Mouse (Mus musculus) embryonic stem cell, embryonic (primary cell): Measurements from ENCODE around the gene Rin1.

ENCODE experiments used
- CTCF ChIA-PET, 4 experiments: fragments of 300-600 bp in 2 of 4; fragments of 350-600 bp in 2 of 4; sonication (Branson Sonifier 250); formaldehyde crosslinking; loops; one replicate each; lab custom pipeline; 2022; ENCODE audit warnings: inconsistent platforms in 2 of 4; lab: Charles Lee
- POLR2A ChIA-PET, 4 experiments: fragments of 300-600 bp in 2 of 4; fragments of 350-600 bp in 2 of 4; sonication (Branson Sonifier 250); formaldehyde crosslinking; loops; one replicate each; lab custom pipeline; 2022; ENCODE audit warnings: antibody characterized with exemption in 4 of 4, inconsistent platforms in 1 of 4; lab: Charles Lee

Rin1 gene

GRCm38 (mm10) chr19:5052166-5052822 lies 2.0 kb downstream of the Rin1 start:
- ChIA-PET CTCF (interaction anchor here (0.5 to 11.3 kb wide), 27 partner anchors 9 to 1429 kb away, joined by 3 to 201 read pairs (median 8); partner anchors contain the start of genes AC124502.3 (in 2 of the 4), B4gat1 (in 2 of the 4), Cd248 (in 2 of the 4) and Brms1 (in 1 of the 4)), POLR2A (interaction anchor here (0.6 to 13.6 kb wide), 30 partner anchors 8 to 243 kb away, joined by 3 to 197 read pairs (median 4); partner anchors contain the start of genes Cd248 (in 4 of the 4), AC124502.3 (in 2 of the 4), B4gat1 (in 2 of the 4) and Slc29a2 (in 2 of the 4))

- CTCF ChIA-PET: interaction anchor here (0.5 to 11.3 kb wide), 31 partner anchors 9 to 435 kb away, joined by 3 to 201 read pairs (median 9); partner anchors contain the start of genes Cd248 (in 3 of the 4), AC124502.3 (in 2 of the 4), B4gat1 (in 2 of the 4) and Brms1 (in 1 of the 4)
- POLR2A ChIA-PET: interaction anchor here (0.6 to 13.6 kb wide), 25 partner anchors 7 to 156 kb away, joined by 3 to 197 read pairs (median 6); partner anchors contain the start of genes Cd248 (in 3 of the 4), Slc29a2 (in 3 of the 4), AC124502.3 (in 2 of the 4) and B4gat1 (in 2 of the 4)
Measured at GRCm38 (mm10) chr19:5052853-5053252, 2.6 kb downstream of the Rin1 start.

- POLR2A ChIA-PET: interaction anchor here (0.6 to 13.6 kb wide), 45 partner anchors 8 to 544 kb away, joined by 3 to 197 read pairs (median 4); partner anchors contain the start of genes Cd248 (in 3 of the 4), Slc29a2 (in 3 of the 4), Yif1a (in 3 of the 4) and AC124502.3 (in 2 of the 4)
- CTCF ChIA-PET: interaction anchor here (0.5 to 11.3 kb wide), 77 partner anchors 8 to 1031 kb away, joined by 3 to 201 read pairs (median 5); partner anchors contain the start of genes Cd248 (in 4 of the 4), Slc29a2 (in 3 of the 4), Yif1a (in 3 of the 4) and AC124502.3 (in 2 of the 4)
Measured at GRCm38 (mm10) chr19:5053909-5054308, 3.6 kb downstream of the Rin1 start.

- ChIA-PET POLR2A (interaction anchor here in 3 of 4 experiments (0.5 to 13.6 kb wide), 10 partner anchors 11 to 93 kb away, joined by 3 to 197 read pairs (median 4); partner anchors contain the start of genes AC124502.3 (in 1 of the 3), B4gat1 (in 1 of the 3), Brms1 (in 1 of the 3) and Cd248 (in 1 of the 3)), CTCF (interaction anchor here (0.5 to 11.3 kb wide), 33 partner anchors 11 to 400 kb away, joined by 3 to 201 read pairs (median 4); partner anchors contain the start of genes Cd248 (in 2 of the 4), Brms1 (in 1 of the 4), Slc29a2 (in 1 of the 4) and Yif1a (in 1 of the 4))
Measured at GRCm38 (mm10) chr19:5056251-5056650, 6.0 kb downstream of the Rin1 start.

GRCm38 (mm10) chr19:5057876-5058775 lies 7.8 kb downstream of the Rin1 start:
- POLR2A ChIA-PET: interaction anchor here (0.6 to 13.6 kb wide), 39 partner anchors 7 to 433 kb away, joined by 3 to 197 read pairs (median 4); partner anchors contain the start of genes AC124502.3 (in 3 of the 4), B4gat1 (in 3 of the 4), Rin1 (in 3 of the 4) and Slc29a2 (in 3 of the 4)
- CTCF ChIA-PET: interaction anchor here in 3 of 4 experiments (0.6 to 11.3 kb wide), 16 partner anchors 8 to 443 kb away, joined by 3 to 201 read pairs (median 6); partner anchors contain the start of genes Cd248 (in 2 of the 3), AC124502.3 (in 1 of the 3), B4gat1 (in 1 of the 3) and Lrfn4 (in 1 of the 3)

- ChIA-PET CTCF (interaction anchor here in 3 of 4 experiments (0.5 to 11.3 kb wide), 22 partner anchors 8 to 682 kb away, joined by 3 to 201 read pairs (median 6); partner anchors contain the start of genes Cd248 (in 2 of the 3), AC124502.3 (in 1 of the 3), B4gat1 (in 1 of the 3) and Lrfn4 (in 1 of the 3)), POLR2A (interaction anchor here (0.6 to 13.6 kb wide), 42 partner anchors 8 to 537 kb away, joined by 3 to 197 read pairs (median 4); partner anchors contain the start of genes AC124502.3 (in 3 of the 4), B4gat1 (in 3 of the 4), Cd248 (in 3 of the 4) and Rin1 (in 3 of the 4))
Measured at GRCm38 (mm10) chr19:5058801-5059771, 8.8 kb downstream of the Rin1 start.

- CTCF ChIA-PET: interaction anchor here in 3 of 4 experiments (0.6 to 3.0 kb wide), 9 partner anchors 8 to 105 kb away, joined by 3 to 13 read pairs (median 6); partner anchors contain the start of gene Rin1 (in 1 of the 3)
- POLR2A ChIA-PET: interaction anchor here (0.5 to 13.6 kb wide), 23 partner anchors 9 to 1211 kb away, joined by 3 to 197 read pairs (median 5); partner anchors contain the start of genes Rin1 (in 3 of the 4), AC124502.3 (in 1 of the 4), B4gat1 (in 1 of the 4) and Cd248 (in 1 of the 4)
Measured at GRCm38 (mm10) chr19:5060365-5061330, 10.4 kb downstream of the Rin1 start.

GRCm38 (mm10) chr19:5062041-5062440 lies 11.8 kb downstream of the Rin1 start:
- ChIA-PET POLR2A (interaction anchor here in 3 of 4 experiments (1.7 to 13.6 kb wide), 4 partner anchors 8 to 10 kb away, joined by 7 to 197 read pairs (median 55); partner anchors contain the start of genes Cd248 (in 1 of the 3) and Rin1 (in 1 of the 3)), CTCF (interaction anchor here in 3 of 4 experiments (0.5 to 3.0 kb wide), 5 partner anchors 8 to 455 kb away, joined by 3 to 13 read pairs (median 7); no protein-coding TSS in a partner anchor)

- CTCF ChIA-PET: interaction anchor here in 3 of 4 experiments (0.6 to 3.0 kb wide), 4 partner anchors 9 to 76 kb away, joined by 3 to 13 read pairs (median 5); no protein-coding TSS in a partner anchor
- POLR2A ChIA-PET: interaction anchor here in 3 of 4 experiments (0.6 to 13.6 kb wide), 5 partner anchors 7 to 273 kb away, joined by 4 to 197 read pairs (median 25); partner anchors contain the start of genes Cd248 (in 1 of the 3) and Rin1 (in 1 of the 3)
Measured at GRCm38 (mm10) chr19:5062446-5062845, 12.2 kb downstream of the Rin1 start.

- POLR2A ChIA-PET: interaction anchor here in 3 of 4 experiments (0.6 to 11.3 kb wide), 3 partner anchors 9 to 252 kb away, joined by 3 to 197 read pairs (median 5); partner anchors contain the start of gene Rin1 (in 1 of the 3)
Measured at GRCm38 (mm10) chr19:5065104-5065503, 14.8 kb downstream of the Rin1 start.

GRCm38 (mm10) chr19:5067040-5067799 lies 16.9 kb downstream of the Rin1 start:
- ChIA-PET CTCF (interaction anchor here (0.6 to 4.2 kb wide), 17 partner anchors 8 to 488 kb away, joined by 3 to 44 read pairs (median 4); partner anchors contain the start of genes Rab1b (in 1 of the 4), Rin1 (in 1 of the 4) and Yif1a (in 1 of the 4)), POLR2A (interaction anchor here (0.6 to 11.3 kb wide), 21 partner anchors 8 to 257 kb away, joined by 3 to 197 read pairs (median 4); partner anchors contain the start of genes Yif1a (in 2 of the 4), Brms1 (in 1 of the 4) and Rin1 (in 1 of the 4))

More at GRCm38 (mm10) chr19:5065104-5065503, 14.8 kb downstream of the Rin1 start:
- CTCF ChIA-PET: interaction anchor here in 2 of 4 experiments (1.1 kb wide), 2 partner anchors 11 to 15 kb away, joined by 3 to 4 read pairs; partner anchors contain the start of gene Rin1 (in 1 of the 2)

GRCm38 (mm10) chr19:5067867-5068569 lies 17.7 kb downstream of the Rin1 start, which contains the start of gene Cd248:
TSS of gene Cd248 (plus strand) at chr19:5068078.
- CTCF ChIA-PET: interaction anchor here (0.6 to 4.2 kb wide), 23 partner anchors 9 to 1366 kb away, joined by 3 to 44 read pairs (median 4); partner anchors contain the start of genes AC124502.3 (in 1 of the 4), B4gat1 (in 1 of the 4), Rab1b (in 1 of the 4) and Rin1 (in 1 of the 4)
- POLR2A ChIA-PET: interaction anchor here (0.6 to 11.3 kb wide), 26 partner anchors 9 to 1515 kb away, joined by 3 to 197 read pairs (median 4); partner anchors contain the start of genes Yif1a (in 2 of the 4), AC124502.3 (in 1 of the 4), B4gat1 (in 1 of the 4) and Brms1 (in 1 of the 4)
